Mouse (Mus musculus) thymus, postnatal 10 days (tissue): ENCODE results near the gene Ttc30b.
"Not testable (repeated sequence)": the region's sequence is repeated elsewhere in the genome, so short reads cannot be mapped to it uniquely, and the experiment has no call there.

Experiments used
- DNase-seq, 2 experiments: peaks; one replicate each; pipeline ENCODE4 v3.0.0; 2021; ENCODE audit warnings: low spot score in 2 of 2

Ttc30b gene

GRCm38 (mm10) chr2:75950685-75951084, 12.3 kb upstream of the Ttc30b start:
- DNase-seq = no peak

- not testable (repeated sequence) for DNase-seq
These were observed 767 bp downstream of the Ttc30b start for GRCm38 (mm10) chr2:75937520-75938116.

- DNase-seq = not testable (repeated sequence)
These were observed 1.7 kb downstream of the Ttc30b start for GRCm38 (mm10) chr2:75936685-75937084.

- no peak for DNase-seq
These were observed 4.8 kb downstream of the Ttc30b start for GRCm38 (mm10) chr2:75933541-75933940.

GRCm38 (mm10) chr2:75930941-75931340, 7.4 kb downstream of the Ttc30b start:
- DNase-seq = no peak

- DNase-seq = no peak
These were observed 8.5 kb downstream of the Ttc30b start for GRCm38 (mm10) chr2:75929786-75930444.

GRCm38 (mm10) chr2:75929141-75929540, 9.2 kb downstream of the Ttc30b start:
- no peak for DNase-seq

GRCm38 (mm10) chr2:75928011-75928410, 10.4 kb downstream of the Ttc30b start:
- DNase-seq = no peak

GRCm38 (mm10) chr2:75926061-75926460, 12.3 kb downstream of the Ttc30b start:
- no peak for DNase-seq

GRCm38 (mm10) chr2:75923807-75924340, 14.5 kb downstream of the Ttc30b start:
- DNase-seq = no peak

- DNase-seq = no peak
These were observed 23.3 kb downstream of the Ttc30b start for GRCm38 (mm10) chr2:75915040-75915439.

- no peak for DNase-seq
These were observed 31.2 kb downstream of the Ttc30b start for GRCm38 (mm10) chr2:75907142-75907541.

- DNase-seq = no peak
These were observed 36.5 kb downstream of the Ttc30b start for GRCm38 (mm10) chr2:75901869-75902268.

- DNase-seq = no peak
These were observed 38.1 kb downstream of the Ttc30b start for GRCm38 (mm10) chr2:75900281-75900680.

- DNase-seq = no peak
These were observed 42.7 kb downstream of the Ttc30b start for GRCm38 (mm10) chr2:75895711-75896110.

- DNase-seq = no peak
These were observed 46.4 kb downstream of the Ttc30b start for GRCm38 (mm10) chr2:75891981-75892380.
